Mouse (Mus musculus): ENCODE results near the gene Pik3r3. TPM values are rescaled to one million over a fixed set of nuclear protein-coding genes. Genes with fewer than 3 reads are reported as not detected.

The Pik3r3 gene
- polyA plus RNA-seq (2014; fragmentation: Nextera tagmentation; extraction: Ambion mirVana) = 21.5 and 22.4 TPM in 2 replicates

DNA sequence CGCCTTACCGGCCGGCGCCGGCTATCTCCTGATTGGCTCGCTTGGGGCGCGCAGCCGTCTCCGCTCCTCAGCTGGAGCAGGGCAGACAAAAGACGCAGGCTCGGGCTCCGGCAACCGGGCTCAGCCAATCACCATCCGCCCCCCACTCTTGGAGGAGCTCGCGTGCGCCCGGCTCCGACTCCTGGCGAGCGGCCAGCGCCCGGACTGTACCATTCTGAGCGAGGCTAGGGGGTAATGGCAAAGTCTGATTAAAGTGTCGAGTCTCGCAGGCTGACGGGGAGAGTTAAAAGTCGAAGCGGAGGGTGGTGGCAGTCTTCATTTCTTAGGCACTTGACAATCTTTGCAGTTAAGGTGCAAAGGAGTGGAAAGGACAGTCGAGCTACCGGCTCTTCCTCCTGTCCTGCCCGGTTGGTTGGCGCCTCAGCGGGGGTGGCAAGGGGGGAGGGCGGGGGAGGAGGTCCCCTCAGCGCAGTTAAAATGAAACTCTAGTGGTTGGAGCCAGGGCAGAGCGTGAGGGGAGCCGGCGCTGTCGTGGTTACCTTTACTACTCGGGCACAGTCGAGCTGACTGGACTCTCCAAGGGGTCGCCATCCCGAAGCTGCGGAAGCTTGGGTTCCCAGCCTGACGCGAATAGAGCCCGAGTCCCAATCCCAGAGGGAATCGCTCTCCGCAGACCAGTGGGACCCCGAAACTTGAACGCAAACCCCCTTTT is at the start of gene Pik3r3:
Gene Pik3r3, plus strand, starts transcription at position 479 of the 712 bp plus-strand sequence.
- H3K4me1 ChIP-seq (ENCODE audit: control insufficient read depth, insufficient read depth, low read length) = peaks cover 3% of the 10 kb centered on the region; the same call in 1 of the 2 replicates
- H3K9me3 ChIP-seq (replicated peaks; ENCODE audit: control insufficient read depth, low read length) = no peaks in the 10 kb centered on the region
- H3K4me2 ChIP-seq = peak within 1 kb of the TSS; percentile 83
- no peaks in the 10 kb centered on the region for H3K27me3 ChIP-seq (ENCODE audit: control insufficient read depth, insufficient read depth, low read length)
- peak; percentile 100 for ATAC-seq (replicated peaks; ENCODE audit: insufficient number of reproducible peaks, low FRiP score, low TSS enrichment)
- H3K9ac ChIP-seq (ENCODE audit: low read depth, low read length) = peak within 1 kb of the TSS; percentile 98
- no peaks in the 10 kb centered on the region for H3K36me3 ChIP-seq (ENCODE audit: control insufficient read depth, insufficient read depth, low read length)
- WGBS (ENCODE audit: insufficient replicate concordance) = under 1% methylated on average over 49 of the region's 53 CpGs
- peak within 1 kb of the TSS; percentile 76 for H3K4me3 ChIP-seq (ENCODE audit: low read depth, low read length)
- peak within 1 kb of the TSS; percentile 98 for H3K27ac ChIP-seq (ENCODE audit: low read depth, low read length)

DNA sequence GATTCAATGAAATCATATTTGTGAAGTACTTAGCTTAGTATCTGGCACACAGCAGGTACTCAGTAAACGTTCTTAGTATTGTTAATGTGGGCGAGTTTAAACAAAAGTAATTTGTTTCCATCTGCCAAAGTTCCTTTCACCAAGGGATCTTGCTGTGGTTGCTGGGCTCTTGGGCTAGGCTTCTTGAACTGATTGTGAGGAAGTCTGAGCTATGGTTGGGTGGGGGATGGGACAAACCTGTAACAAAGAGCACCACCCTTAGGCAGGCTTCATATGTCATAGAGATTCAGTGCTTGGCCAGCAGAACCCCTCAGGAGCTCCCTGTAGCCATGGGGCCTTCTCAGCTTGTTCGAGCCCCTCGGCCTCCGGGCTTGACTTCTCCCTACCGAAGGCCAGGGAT is 48.3 kb upstream of the Pik3r3 start, which contains the start of the genes 1700042G07Rik and Gm49337:
Gene 1700042G07Rik, plus strand, starts transcription at position 301 of the 400 bp plus-strand sequence.
Gene Gm49337, plus strand, starts transcription at position 313 of the 400 bp plus-strand sequence.
- Histone ChIP-seq H3K9ac (ENCODE audit: low read depth, low read length) (no peak within 1 kb of the TSS), H3K4me1 (ENCODE audit: control insufficient read depth, insufficient read depth, low read length) (peaks cover 34% of the 10 kb centered on the region), H3K27ac (ENCODE audit: low read depth, low read length) (peak within 1 kb of the TSS; percentile 86), H3K9me3 (replicated peaks; ENCODE audit: control insufficient read depth, low read length) (no peaks in the 10 kb centered on the region), H3K36me3 (ENCODE audit: control insufficient read depth, insufficient read depth, low read length) (no peaks in the 10 kb centered on the region), H3K27me3 (ENCODE audit: control insufficient read depth, insufficient read depth, low read length) (no peaks in the 10 kb centered on the region), H3K4me3 (ENCODE audit: low read depth, low read length) (no peak within 1 kb of the TSS), H3K4me2 (no peak within 1 kb of the TSS)
- 85% methylated on average over 6 of the region's 6 CpGs for WGBS (ENCODE audit: insufficient replicate concordance)
- ATAC-seq (replicated peaks; ENCODE audit: insufficient number of reproducible peaks, low FRiP score, low TSS enrichment) = no peak

DNA sequence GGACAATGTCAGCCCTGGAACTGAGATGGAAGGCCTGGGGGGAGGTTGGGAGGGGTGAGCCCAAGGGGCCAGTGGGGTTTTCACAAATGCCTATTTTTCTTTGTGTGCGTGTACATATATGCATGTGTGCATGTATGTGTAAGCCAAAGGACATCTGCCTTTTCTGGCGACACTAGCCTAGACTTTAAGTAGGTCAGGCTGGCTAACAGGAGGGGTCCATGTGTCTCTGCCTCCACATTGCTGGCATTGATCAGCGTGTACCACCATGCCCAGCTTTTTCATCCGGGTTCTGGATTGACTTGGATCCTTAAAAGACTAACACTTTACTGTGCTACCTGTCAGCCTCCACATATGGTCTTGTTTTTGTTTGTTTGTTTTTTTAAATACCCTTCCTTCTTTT is 47.7 kb upstream of the Pik3r3 start:
- Histone ChIP-seq H3K4me2 (no peak overlapping the region), H3K4me3 (ENCODE audit: low read depth, low read length) (no peak overlapping the region), H3K27me3 (ENCODE audit: control insufficient read depth, insufficient read depth, low read length) (no peaks in the 10 kb centered on the region), H3K36me3 (ENCODE audit: control insufficient read depth, insufficient read depth, low read length) (no peaks in the 10 kb centered on the region), H3K9me3 (replicated peaks; ENCODE audit: control insufficient read depth, low read length) (no peaks in the 10 kb centered on the region), H3K4me1 (ENCODE audit: control insufficient read depth, insufficient read depth, low read length) (peaks cover 34% of the 10 kb centered on the region), H3K27ac (ENCODE audit: low read depth, low read length) (no peak overlapping the region; the same call in 1 of the 2 replicates), H3K9ac (ENCODE audit: low read depth, low read length) (no peak overlapping the region)
- ATAC-seq (replicated peaks; ENCODE audit: insufficient number of reproducible peaks, low FRiP score, low TSS enrichment) = no peak
- WGBS (ENCODE audit: insufficient replicate concordance) = 81% methylated on average over 4 of the region's 4 CpGs

DNA sequence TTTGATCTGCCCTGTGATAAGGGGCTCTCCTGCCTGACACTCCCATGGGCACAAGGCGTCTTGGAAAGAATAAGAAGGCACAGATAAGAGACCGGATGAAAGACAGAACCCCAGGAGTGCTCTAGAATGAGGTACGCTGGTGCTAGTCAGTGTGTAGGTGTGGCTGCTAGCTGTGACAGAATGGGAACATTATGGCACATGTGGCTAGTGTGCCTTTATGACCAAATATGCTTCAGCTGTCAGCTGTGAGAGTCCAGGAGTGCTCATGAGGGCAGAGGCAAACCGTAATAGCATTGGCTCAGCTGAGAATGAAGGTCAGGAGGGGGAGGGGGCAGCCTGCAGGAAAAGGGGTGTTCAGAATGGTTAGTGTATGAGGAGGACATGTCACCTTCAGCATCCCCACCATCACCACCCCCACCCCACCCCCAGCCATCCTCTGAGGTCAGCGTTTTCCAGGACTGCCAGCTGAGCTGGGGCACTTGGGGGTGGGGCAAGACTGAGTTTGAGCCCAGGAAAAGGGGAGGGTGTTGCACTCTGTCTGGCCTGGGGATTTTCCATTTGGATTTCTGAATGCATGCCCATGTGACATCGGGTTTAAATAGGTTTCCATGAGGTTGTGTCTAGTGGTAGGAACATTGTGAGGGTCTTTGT is 46.8 kb upstream of the Pik3r3 start:
- no peak overlapping the region; the same call in 1 of the 2 replicates for H3K4me2 ChIP-seq
- WGBS (ENCODE audit: insufficient replicate concordance) = 14% methylated on average over 6 of the region's 6 CpGs

DNA sequence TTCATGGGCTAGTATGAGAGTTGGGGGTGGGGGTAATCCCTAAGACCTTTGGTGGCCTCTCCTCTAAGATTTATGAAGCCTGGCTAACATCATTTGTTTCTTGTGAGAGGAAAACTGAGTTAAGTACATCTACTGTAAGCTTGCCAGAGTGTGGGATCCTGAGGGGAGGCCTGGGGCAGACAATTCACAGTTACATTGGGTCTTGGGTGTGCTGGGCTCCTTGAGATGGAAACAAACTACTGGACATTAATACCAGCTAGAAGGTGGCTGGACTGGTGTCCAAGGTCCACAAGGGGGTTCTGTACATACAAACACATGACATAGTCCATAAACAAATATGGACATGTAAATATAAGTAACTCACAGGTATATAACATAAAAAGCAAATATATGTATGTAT is 46.3 kb upstream of the Pik3r3 start:
- Histone ChIP-seq H3K4me2 (no peak overlapping the region; the same call in 1 of the 2 replicates), H3K9me3 (replicated peaks; ENCODE audit: control insufficient read depth, low read length) (no peaks in the 10 kb centered on the region), H3K9ac (ENCODE audit: low read depth, low read length) (no peak overlapping the region), H3K27ac (ENCODE audit: low read depth, low read length) (peak overlapping the region; percentile 86), H3K4me3 (ENCODE audit: low read depth, low read length) (no peak overlapping the region), H3K27me3 (ENCODE audit: control insufficient read depth, insufficient read depth, low read length) (no peaks in the 10 kb centered on the region), H3K4me1 (ENCODE audit: control insufficient read depth, insufficient read depth, low read length) (peaks cover 34% of the 10 kb centered on the region), H3K36me3 (ENCODE audit: control insufficient read depth, insufficient read depth, low read length) (no peaks in the 10 kb centered on the region)
- ATAC-seq (replicated peaks; ENCODE audit: insufficient number of reproducible peaks, low FRiP score, low TSS enrichment) = no peak

More for the DNA sequence above, 46.8 kb upstream of the Pik3r3 start:
- H3K27ac ChIP-seq (ENCODE audit: low read depth, low read length) = peak overlapping the region; percentile 86
- H3K4me3 ChIP-seq (ENCODE audit: low read depth, low read length) = no peak overlapping the region
- H3K4me1 ChIP-seq (ENCODE audit: control insufficient read depth, insufficient read depth, low read length) = peaks cover 34% of the 10 kb centered on the region
- H3K27me3 ChIP-seq (ENCODE audit: control insufficient read depth, insufficient read depth, low read length) = no peaks in the 10 kb centered on the region
- no peak overlapping the region for H3K9ac ChIP-seq (ENCODE audit: low read depth, low read length)
- no peaks in the 10 kb centered on the region for H3K9me3 ChIP-seq (replicated peaks; ENCODE audit: control insufficient read depth, low read length)
- ATAC-seq (replicated peaks; ENCODE audit: insufficient number of reproducible peaks, low FRiP score, low TSS enrichment) = peak; percentile 65
- no peaks in the 10 kb centered on the region for H3K36me3 ChIP-seq (ENCODE audit: control insufficient read depth, insufficient read depth, low read length)

DNA sequence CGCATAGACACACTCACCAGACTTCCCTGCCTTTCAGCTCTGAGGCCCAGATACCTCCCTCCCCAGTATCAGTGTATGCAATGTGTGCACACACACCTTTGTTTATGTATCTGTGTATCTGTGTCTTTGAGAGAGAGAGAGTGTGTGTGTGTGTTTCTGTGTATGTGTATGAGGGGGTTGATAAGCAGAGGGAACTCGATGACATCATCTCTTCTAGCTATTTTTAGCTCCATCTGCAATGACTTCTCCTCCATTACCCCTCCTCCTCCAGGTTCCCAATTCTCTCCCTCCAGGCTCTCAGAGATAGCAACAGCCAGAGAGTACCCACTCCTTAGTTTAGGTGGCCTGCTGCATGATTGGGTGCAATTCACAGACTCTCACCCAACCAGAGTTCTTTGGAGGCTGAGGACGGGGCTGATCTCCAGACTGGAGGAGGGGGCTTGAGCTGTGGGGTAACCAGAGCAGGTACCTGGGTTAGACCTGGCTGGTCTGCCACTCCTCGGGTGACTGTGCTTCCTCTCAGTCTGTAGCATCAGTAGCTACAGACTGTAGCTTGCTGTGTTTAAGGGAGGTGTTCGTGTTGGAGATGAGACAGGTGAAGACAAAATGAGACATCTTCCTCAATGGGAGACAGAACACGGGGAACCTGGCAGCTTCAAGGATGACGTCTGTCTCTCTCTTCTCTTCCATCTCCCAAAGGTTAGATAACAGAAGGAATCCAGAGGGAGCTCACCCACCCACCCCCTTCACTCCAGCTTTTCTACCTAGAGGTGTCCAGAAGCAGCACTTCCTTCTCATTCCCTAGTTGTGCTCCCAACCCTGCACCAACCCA is 45.5 kb upstream of the Pik3r3 start:
- ATAC-seq (replicated peaks; ENCODE audit: insufficient number of reproducible peaks, low FRiP score, low TSS enrichment) = peak; percentile 16; the same call in 1 of the 2 replicates
- peak overlapping the region; percentile 86 for H3K27ac ChIP-seq (ENCODE audit: low read depth, low read length)

DNA sequence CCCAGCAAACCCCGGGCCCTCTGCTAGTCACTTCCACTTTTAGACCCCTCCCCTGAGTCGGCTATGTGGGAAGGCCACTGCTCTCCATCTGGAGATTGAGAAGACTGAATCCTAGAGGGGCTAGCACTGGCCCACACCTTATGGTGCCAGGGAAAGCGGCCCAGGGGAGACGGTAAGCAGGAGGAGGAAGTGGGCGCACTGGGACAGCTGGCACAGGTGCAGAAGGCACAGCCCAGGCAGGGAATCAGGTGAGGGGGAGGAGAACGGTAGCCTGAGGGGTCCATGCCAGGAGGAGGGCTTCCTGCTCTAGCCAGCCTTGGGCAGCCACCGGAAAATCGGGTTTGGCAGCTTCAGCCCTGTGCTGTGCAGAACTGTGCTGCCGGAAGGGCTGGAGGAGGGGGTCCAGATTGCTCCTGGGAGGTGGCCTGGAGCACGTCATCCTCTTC is 44.9 kb upstream of the Pik3r3 start:
- H3K4me3 ChIP-seq (ENCODE audit: low read depth, low read length) = peak overlapping the region; percentile 15
- peak overlapping the region; percentile 62; the same call in 1 of the 2 replicates for H3K9ac ChIP-seq (ENCODE audit: low read depth, low read length)
- no peaks in the 10 kb centered on the region for H3K9me3 ChIP-seq (replicated peaks; ENCODE audit: control insufficient read depth, low read length)
- no peaks in the 10 kb centered on the region for H3K27me3 ChIP-seq (ENCODE audit: control insufficient read depth, insufficient read depth, low read length)
- peaks cover 34% of the 10 kb centered on the region for H3K4me1 ChIP-seq (ENCODE audit: control insufficient read depth, insufficient read depth, low read length)
- 24% methylated on average over 10 of the region's 10 CpGs for WGBS (ENCODE audit: insufficient replicate concordance)
- H3K27ac ChIP-seq (ENCODE audit: low read depth, low read length) = peak overlapping the region; percentile 86
- H3K4me2 ChIP-seq = peak overlapping the region; percentile 59
- no peaks in the 10 kb centered on the region for H3K36me3 ChIP-seq (ENCODE audit: control insufficient read depth, insufficient read depth, low read length)
- ATAC-seq (replicated peaks; ENCODE audit: insufficient number of reproducible peaks, low FRiP score, low TSS enrichment) = 0 out of 2 replicates have a peak, but pooled peaks have one; percentile 32

More for the DNA sequence above, 45.5 kb upstream of the Pik3r3 start:
- H3K9ac ChIP-seq (ENCODE audit: low read depth, low read length) = peak overlapping the region; percentile 62
- no peaks in the 10 kb centered on the region for H3K36me3 ChIP-seq (ENCODE audit: control insufficient read depth, insufficient read depth, low read length)
- no peaks in the 10 kb centered on the region for H3K9me3 ChIP-seq (replicated peaks; ENCODE audit: control insufficient read depth, low read length)
- peaks cover 34% of the 10 kb centered on the region for H3K4me1 ChIP-seq (ENCODE audit: control insufficient read depth, insufficient read depth, low read length)
- peak overlapping the region; percentile 15; the same call in 1 of the 2 replicates for H3K4me3 ChIP-seq (ENCODE audit: low read depth, low read length)
- WGBS (ENCODE audit: insufficient replicate concordance) = 34% methylated on average over 7 of the region's 7 CpGs
- H3K4me2 ChIP-seq = peak overlapping the region; percentile 59
- H3K27me3 ChIP-seq (ENCODE audit: control insufficient read depth, insufficient read depth, low read length) = no peaks in the 10 kb centered on the region

DNA sequence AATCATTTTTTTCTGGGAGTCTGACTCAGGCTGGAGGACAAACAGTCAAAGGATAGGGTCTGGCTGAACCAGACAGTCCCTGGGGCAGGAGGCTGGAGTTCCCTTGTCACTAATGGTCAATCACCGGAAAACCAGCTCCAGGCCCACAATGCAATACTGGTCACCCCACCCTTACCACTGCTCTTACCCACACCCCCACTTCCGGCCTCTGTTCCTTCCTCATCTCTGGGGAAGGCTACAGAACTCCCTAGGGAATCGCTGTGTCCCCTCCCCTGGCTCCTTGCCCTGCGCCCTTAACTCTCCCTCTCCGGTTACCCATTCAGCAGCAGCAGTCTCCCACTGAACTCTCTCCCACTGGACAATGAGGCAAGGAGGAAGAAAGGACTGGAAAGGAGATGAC is 44.3 kb upstream of the Pik3r3 start:
- peak overlapping the region; percentile 53; the same call in 1 of the 2 replicates for H3K9ac ChIP-seq (ENCODE audit: low read depth, low read length)
- H3K9me3 ChIP-seq (replicated peaks; ENCODE audit: control insufficient read depth, low read length) = no peaks in the 10 kb centered on the region
- H3K27ac ChIP-seq (ENCODE audit: low read depth, low read length) = peak overlapping the region; percentile 86
- H3K36me3 ChIP-seq (ENCODE audit: control insufficient read depth, insufficient read depth, low read length) = no peaks in the 10 kb centered on the region
- peak overlapping the region; percentile 59 for H3K4me2 ChIP-seq
- WGBS (ENCODE audit: insufficient replicate concordance) = 22% methylated on average over 5 of the region's 5 CpGs
- ATAC-seq (replicated peaks; ENCODE audit: insufficient number of reproducible peaks, low FRiP score, low TSS enrichment) = no peak; the same call in 1 of the 2 replicates
- H3K4me3 ChIP-seq (ENCODE audit: low read depth, low read length) = no peak overlapping the region
- H3K4me1 ChIP-seq (ENCODE audit: control insufficient read depth, insufficient read depth, low read length) = peaks cover 34% of the 10 kb centered on the region
- H3K27me3 ChIP-seq (ENCODE audit: control insufficient read depth, insufficient read depth, low read length) = no peaks in the 10 kb centered on the region
